Mouse (Mus musculus) limb, embryonic 13.5 days (tissue): ENCODE results near the gene Sh3bp5. TPM values are rescaled to one million over a fixed set of nuclear protein-coding genes. Genes with fewer than 3 reads are reported as not detected.
"Not testable (repeated sequence)": the region's sequence is repeated elsewhere in the genome, so short reads cannot be mapped to it uniquely, and the experiment has no call there.

Source experiments
- ATAC-seq: fragments of 200-750 bp; cut with Nextera tagmentation; 2 replicates; pipeline ENCODE4 v1.8.0; 2017; ENCODE audit warnings: low read depth, moderate number of reproducible peaks, moderate TSS enrichment; ENCODE audit not compliant: low FRiP score
- H3K27ac ChIP-seq: fragments of 300-500 bp; sonication (generic); 2 replicates; pipeline ENCODE4 v1.5.1; 2015; ENCODE audit warnings: inconsistent platforms, mild to moderate bottlenecking, moderate library complexity
- H3K27me3 ChIP-seq: fragments of 300-500 bp; sonication (generic); 2 replicates; pipeline ENCODE4 v1.6.1; 2015; ENCODE audit warnings: mild to moderate bottlenecking, inconsistent platforms
- H3K36me3 ChIP-seq: fragments of 300-500 bp; sonication (generic); 2 replicates; pipeline ENCODE4 v1.6.1; 2015; ENCODE audit warnings: inconsistent platforms, mild to moderate bottlenecking, moderate library complexity
- H3K4me1 ChIP-seq: fragments of 300-500 bp; sonication (generic); 2 replicates; pipeline ENCODE4 v1.6.1; 2015; ENCODE audit warnings: inconsistent platforms
- H3K4me2 ChIP-seq: fragments of 300-500 bp; sonication (generic); replicated peaks from 2 replicates; pipeline ENCODE4 v1.6.1; 2015; ENCODE audit warnings: inconsistent platforms, mild to moderate bottlenecking, moderate library complexity
- H3K4me3 ChIP-seq: fragments of 300-500 bp; sonication (generic); 2 replicates; pipeline ENCODE4 v1.5.1; 2015; ENCODE audit warnings: moderate library complexity, mild to moderate bottlenecking, inconsistent platforms
- H3K9ac ChIP-seq: fragments of 300-500 bp; sonication (generic); 2 replicates; pipeline ENCODE4 v1.6.1; 2015; ENCODE audit warnings: mild to moderate bottlenecking, inconsistent platforms
- H3K9me3 ChIP-seq: fragments of 300-500 bp; sonication (generic); 2 replicates; pipeline ENCODE4 v1.6.1; 2016; ENCODE audit warnings: inconsistent platforms
- WGBS: fragments of 180-500 bp; shearing (Covaris S2); methylation state at CpG from one replicate; pipeline ENCODE4 v1.1.7; 2015; 5-methylcytosine and 5-hydroxymethylcytosine counted together
- polyA plus RNA-seq: library from polyadenylated mRNA; unstranded; fragments of >200 nt; fragmentation: Nextera tagmentation; extraction: Ambion mirVana; gene quantifications from 2 replicates; pipeline ENCODE4 v1.2.1, GENCODE M21; 2015

The Sh3bp5 gene
- polyA plus RNA-seq, result 53.2 and 57.8 TPM in 2 replicates

DNA sequence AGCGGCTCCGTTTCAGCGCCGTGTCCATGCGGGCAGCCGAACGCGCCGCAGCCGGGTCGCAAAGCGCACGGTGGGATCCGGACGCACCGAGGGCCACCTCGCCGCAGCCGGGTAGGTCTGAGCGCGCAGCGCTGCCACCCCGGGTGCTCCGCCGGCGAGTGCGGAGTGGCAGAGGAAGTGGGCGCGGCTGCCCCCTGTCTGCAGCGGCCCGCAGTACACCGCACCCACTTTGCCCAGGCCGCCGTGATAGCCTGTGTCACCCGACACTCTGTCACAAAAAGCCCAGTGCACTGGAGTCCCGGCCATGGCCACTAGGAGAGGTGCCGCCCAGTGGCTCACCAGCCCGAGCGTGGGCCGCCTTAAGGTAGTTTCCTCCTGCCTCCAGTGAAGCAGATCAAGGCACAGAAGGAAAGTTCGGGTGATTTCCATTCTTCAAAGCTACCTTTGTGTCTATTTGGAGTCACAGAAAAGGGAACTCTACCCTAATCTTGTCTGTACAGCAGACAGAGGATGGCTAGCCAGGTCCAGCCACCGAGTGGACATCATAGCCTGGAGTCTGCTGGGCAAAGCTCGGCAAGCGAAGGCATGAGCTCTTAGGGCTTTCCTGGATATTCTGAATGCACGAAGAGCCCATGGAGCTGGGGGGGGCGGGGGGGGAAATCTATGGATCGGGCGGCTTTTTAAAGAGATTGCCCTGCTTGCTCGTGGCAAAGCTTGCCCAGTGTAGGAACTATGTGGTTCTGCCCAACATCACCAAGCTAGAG, at the start of gene Sh3bp5:
TSS of gene Sh3bp5 (minus strand) at position 149 of the 764 bp plus-strand sequence.
- WGBS, result 8% methylated on average over 47 of the region's 49 CpGs
- Histone ChIP-seq H3K27ac (peak within 1 kb of the TSS; percentile 74; the same call in 1 of the 2 replicates), H3K27me3 (no peaks in the 10 kb centered on the region), H3K9me3 (no peaks in the 10 kb centered on the region), H3K4me2 (peak within 1 kb of the TSS; percentile 92), H3K4me3 (peak within 1 kb of the TSS; percentile 70), H3K9ac (peak within 1 kb of the TSS; percentile 85), H3K36me3 (no peaks in the 10 kb centered on the region), H3K4me1 (peaks cover 45% of the 10 kb centered on the region)
- ATAC-seq, result peak; percentile 90

DNA sequence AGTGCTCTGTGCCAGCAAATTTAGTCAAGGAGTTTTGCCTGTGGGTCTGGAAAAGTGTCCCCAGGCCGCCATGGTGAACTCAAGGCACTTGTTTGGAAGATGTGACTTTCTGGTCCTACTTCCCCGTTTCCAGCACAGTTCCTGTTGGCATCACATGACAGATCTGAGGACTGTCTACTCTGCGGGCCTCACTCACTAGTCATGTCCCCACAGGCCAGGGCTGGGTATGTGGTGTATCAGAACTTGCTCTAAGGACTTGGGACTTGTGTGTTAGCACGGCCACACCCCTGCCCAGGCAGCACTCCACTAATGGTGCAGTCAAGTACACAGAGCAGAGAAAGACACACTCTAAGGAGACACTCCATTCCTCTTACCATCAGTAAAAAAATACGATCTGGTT, 46.5 kb upstream of the Sh3bp5 start:
- Histone ChIP-seq H3K27me3 (no peaks in the 10 kb centered on the region), H3K36me3 (peaks cover 95% of the 10 kb centered on the region), H3K9me3 (no peaks in the 10 kb centered on the region), H3K4me2 (no peak overlapping the region), H3K9ac (no peak overlapping the region), H3K27ac (no peak overlapping the region), H3K4me1 (no peaks in the 10 kb centered on the region), H3K4me3 (no peak overlapping the region)
- ATAC-seq, result no peak
- WGBS, result 89% methylated on average over 5 of the region's 5 CpGs

DNA sequence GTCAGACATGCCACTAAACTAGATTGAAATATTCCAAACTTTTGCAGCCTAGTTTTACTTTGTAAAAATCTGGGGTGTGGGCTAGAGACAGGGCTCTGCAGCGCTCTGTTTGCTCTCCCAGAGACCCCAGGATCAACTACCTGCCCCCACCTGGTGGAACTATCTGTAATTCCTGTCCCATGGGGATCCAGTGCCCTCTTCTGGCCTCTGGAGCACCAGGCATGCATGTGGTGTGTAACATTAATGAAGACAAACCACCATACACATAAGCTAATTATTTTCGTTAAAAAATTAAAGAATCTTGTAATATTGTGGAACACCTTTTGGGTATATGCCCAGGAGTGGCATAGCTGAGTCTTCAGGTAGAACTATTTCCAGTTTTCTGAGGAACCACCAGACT, 37.4 kb upstream of the Sh3bp5 start:
- 80% methylated on average over 2 of the region's 2 CpGs for WGBS
- Histone ChIP-seq H3K9ac (no peak overlapping the region), H3K27ac (no peak overlapping the region), H3K4me1 (no peaks in the 10 kb centered on the region), H3K27me3 (no peaks in the 10 kb centered on the region), H3K4me2 (no peak overlapping the region), H3K4me3 (no peak overlapping the region), H3K9me3 (no peaks in the 10 kb centered on the region), H3K36me3 (peaks cover 5% of the 10 kb centered on the region; the same call in 1 of the 2 replicates)
- ATAC-seq, result no peak

DNA sequence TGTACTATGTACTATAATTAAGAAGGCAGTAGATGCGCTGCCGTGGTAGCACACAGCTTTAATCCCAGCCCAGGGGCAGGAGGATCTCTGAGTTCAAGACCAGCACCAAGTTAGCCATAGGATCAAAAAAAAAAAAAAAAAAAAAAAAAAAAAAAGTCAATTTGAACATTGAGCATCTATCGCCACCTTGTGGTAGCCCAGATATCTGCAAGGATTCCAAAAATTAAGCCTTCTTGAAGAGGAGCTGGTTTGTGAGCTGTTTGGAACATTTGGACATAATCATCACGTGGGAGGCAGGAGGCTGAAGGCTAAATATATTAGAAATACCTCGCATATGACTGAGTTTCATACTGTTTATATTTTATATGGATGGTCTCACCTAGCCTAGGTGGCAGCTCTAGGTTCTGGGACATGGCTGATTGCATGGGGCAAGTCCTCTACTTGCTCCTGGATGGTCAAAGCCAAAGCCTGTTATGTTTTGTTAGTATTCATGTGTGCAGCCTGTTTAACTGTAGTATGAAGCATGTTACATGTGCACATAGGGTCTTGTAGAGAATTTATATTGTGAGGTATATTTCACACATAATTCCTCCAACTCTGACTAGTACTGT, 36.7 kb upstream of the Sh3bp5 start:
- no peaks in the 10 kb centered on the region for H3K27me3 ChIP-seq
- H3K4me1 ChIP-seq, result no peaks in the 10 kb centered on the region
- H3K27ac ChIP-seq, result no peak overlapping the region
- no peak overlapping the region for H3K4me2 ChIP-seq
- 4% methylated on average over 5 of the region's 5 CpGs for WGBS
- H3K9ac ChIP-seq, result no peak overlapping the region
- no peaks in the 10 kb centered on the region for H3K36me3 ChIP-seq
- H3K9me3 ChIP-seq, result no peaks in the 10 kb centered on the region
- ATAC-seq, result no peak
- no peak overlapping the region for H3K4me3 ChIP-seq

DNA sequence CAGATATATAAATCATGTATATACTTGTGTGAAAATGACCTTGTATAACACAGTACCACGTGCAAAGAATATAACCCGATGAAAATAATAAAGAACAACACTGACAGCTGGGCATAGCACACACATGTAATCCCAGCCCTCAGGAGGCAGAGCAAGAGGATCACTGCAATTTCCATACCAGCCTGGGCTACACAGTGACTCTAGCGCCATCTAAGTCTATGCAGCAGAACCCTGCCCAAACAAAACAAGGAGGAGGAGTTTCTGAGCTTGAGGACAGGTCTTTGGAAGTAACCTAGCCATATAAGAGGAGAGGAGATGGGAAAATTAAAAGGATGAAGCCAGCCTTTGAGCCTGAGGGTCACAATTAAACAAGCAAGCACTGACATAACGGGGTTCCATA, 33.8 kb upstream of the Sh3bp5 start:
- H3K36me3 ChIP-seq, result no peaks in the 10 kb centered on the region
- no peak overlapping the region for H3K9ac ChIP-seq
- H3K27ac ChIP-seq, result no peak overlapping the region
- ATAC-seq, result no peak
- H3K4me2 ChIP-seq, result no peak overlapping the region
- H3K4me1 ChIP-seq, result no peaks in the 10 kb centered on the region
- 56% methylated on average over 4 of the region's 4 CpGs for WGBS
- no peak overlapping the region for H3K4me3 ChIP-seq
- no peaks in the 10 kb centered on the region for H3K9me3 ChIP-seq
- no peaks in the 10 kb centered on the region for H3K27me3 ChIP-seq

DNA sequence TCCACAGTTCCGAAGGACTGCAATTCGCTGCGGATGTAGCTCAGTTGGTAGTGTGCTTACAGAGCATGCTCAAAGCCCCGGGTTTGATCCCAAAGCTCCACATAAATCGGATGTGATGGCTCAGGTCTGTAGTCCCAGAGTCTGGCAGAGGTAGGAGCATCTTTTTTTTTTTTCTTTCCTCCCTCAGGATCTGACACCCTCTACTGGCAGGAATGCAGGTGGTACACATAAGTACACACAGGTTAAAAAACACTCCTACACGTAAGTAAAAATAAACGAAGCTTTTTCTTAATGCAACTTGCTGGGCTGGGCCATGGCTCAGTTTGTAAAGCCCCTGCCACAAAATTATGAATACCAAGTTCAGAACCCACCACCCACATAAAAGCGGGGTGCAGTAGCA, 28.3 kb upstream of the Sh3bp5 start:
- H3K27me3 ChIP-seq, result no peaks in the 10 kb centered on the region
- WGBS, result 56% methylated on average over 8 of the region's 8 CpGs

DNA sequence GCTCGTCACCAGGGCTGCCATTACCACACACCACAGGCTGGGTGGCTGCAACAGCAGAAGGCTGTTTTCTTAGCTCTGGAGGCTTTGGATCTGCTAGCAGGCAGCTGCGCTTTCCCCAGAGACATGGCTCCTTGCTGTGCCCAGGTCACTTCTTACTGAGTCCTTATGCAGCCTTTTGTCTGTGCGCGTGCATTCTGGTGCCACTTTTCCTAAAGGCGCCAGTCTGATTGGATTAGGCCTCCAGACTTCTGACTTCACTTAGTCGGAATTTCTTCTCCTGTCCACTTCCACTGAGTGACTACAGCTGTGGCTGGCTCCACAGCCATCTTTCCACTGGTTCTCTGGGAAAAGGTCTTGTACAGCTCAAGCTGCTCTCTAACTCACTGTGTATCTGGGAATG, 27.0 kb upstream of the Sh3bp5 start:
- Histone ChIP-seq H3K36me3 (no peaks in the 10 kb centered on the region), H3K4me3 (no peak overlapping the region), H3K4me1 (peaks cover 18% of the 10 kb centered on the region), H3K9me3 (no peaks in the 10 kb centered on the region), H3K27me3 (no peaks in the 10 kb centered on the region), H3K4me2 (no peak overlapping the region), H3K9ac (no peak overlapping the region), H3K27ac (peak overlapping the region; percentile 63; the same call in 1 of the 2 replicates)
- 59% methylated on average over 6 of the region's 6 CpGs for WGBS
- no peak for ATAC-seq

More for the DNA sequence above, 28.3 kb upstream of the Sh3bp5 start:
- H3K4me3 ChIP-seq, result no peak overlapping the region
- no peak overlapping the region for H3K9ac ChIP-seq
- no peak overlapping the region for H3K4me2 ChIP-seq
- no peaks in the 10 kb centered on the region for H3K36me3 ChIP-seq
- H3K4me1 ChIP-seq, result peaks cover 8% of the 10 kb centered on the region
- ATAC-seq, result no peak
- H3K9me3 ChIP-seq, result no peaks in the 10 kb centered on the region
- H3K27ac ChIP-seq, result no peak overlapping the region

DNA sequence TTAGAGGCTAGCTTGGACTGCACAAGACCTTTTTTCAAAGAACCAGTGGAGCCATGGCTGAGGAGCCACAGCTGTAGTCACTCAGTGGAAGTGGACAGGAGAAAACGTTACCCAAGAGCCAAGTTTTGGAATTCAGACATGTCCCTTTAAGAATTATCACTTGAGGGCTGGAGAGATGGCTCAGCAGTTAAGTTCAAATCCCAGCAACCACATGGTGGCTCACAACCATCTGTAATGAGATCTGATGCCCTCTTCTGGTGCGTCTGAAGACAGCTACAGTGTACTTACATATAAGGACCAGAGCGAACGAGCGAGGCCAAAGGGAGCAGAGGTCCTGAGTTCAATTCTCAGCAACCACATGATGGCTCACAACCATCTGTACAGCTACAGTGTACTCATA, 26.3 kb upstream of the Sh3bp5 start:
- not testable (repeated sequence) for ATAC-seq, H3K4me3 ChIP-seq, H3K9ac ChIP-seq, H3K9me3 ChIP-seq, H3K27ac ChIP-seq, H3K4me2 ChIP-seq, H3K27me3 ChIP-seq, H3K36me3 ChIP-seq
- H3K4me1 ChIP-seq, result peaks cover 24% of the 10 kb centered on the region
- WGBS, result 70% methylated on average over 5 of the region's 5 CpGs

DNA sequence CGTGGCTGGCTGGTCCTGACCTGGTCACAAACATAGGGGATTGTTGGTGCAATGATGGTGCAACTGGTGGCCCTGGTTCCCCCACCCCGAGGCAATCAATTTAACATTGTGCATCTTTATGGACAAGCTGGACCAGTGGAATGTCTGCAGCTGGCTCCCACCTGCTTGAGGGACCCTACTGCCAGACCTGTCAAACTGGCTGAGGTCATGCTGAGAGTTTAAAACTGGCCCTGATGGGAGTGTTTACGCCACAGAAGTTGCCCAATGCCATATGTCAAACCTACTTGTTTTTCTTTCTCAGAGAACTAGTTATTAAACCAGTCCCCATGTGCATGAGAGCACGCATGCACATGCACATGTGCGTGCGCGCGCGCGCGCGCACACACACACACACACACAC, 22.1 kb upstream of the Sh3bp5 start:
- Histone ChIP-seq H3K27ac (peak overlapping the region; percentile 15; the same call in 1 of the 2 replicates), H3K4me1 (peaks cover 20% of the 10 kb centered on the region), H3K4me2 (no peak overlapping the region), H3K4me3 (no peak overlapping the region), H3K36me3 (no peaks in the 10 kb centered on the region), H3K9me3 (no peaks in the 10 kb centered on the region), H3K9ac (no peak overlapping the region), H3K27me3 (no peaks in the 10 kb centered on the region)
- peak; percentile 46; the same call in 1 of the 2 replicates for ATAC-seq
- WGBS, result 58% methylated on average over 12 of the region's 12 CpGs

DNA sequence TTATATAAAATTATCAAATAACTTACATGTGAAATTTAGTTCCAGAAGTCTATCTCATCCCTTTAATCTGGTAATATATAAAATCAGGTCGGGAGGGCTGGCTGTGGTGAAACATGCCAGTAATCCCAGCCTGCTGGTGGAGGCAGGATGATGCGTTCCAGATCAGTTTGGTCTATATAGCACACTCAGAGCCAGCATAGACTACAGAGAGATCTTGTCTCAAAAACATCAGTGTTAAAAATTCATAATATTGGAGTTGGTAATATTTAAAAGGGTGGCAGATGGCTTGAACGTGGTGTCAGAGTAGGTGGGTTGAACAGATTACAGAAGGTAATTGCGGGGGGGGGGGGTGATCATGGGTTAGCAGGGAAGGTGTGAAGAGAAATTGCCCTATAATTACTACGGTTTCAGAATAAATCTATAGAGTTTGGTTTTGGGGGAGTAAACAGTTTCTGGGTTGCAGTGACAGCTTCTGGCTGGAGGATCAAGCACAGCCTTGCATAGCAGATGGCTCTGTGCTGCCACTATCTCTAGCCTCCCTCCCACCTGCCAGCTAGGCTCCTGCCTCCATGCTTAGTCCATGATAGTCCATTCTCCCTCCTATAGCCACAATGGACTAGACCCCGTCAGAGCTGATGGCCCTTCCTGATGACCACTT, 20.3 kb upstream of the Sh3bp5 start:
- H3K27me3 ChIP-seq, result no peaks in the 10 kb centered on the region
- no peak overlapping the region for H3K9ac ChIP-seq
- no peaks in the 10 kb centered on the region for H3K9me3 ChIP-seq
- no peak overlapping the region for H3K27ac ChIP-seq
- 82% methylated on average over 6 of the region's 6 CpGs for WGBS
- H3K4me1 ChIP-seq, result peaks cover 15% of the 10 kb centered on the region
- no peaks in the 10 kb centered on the region for H3K36me3 ChIP-seq
- no peak overlapping the region for H3K4me3 ChIP-seq
- ATAC-seq, result no peak
- H3K4me2 ChIP-seq, result no peak overlapping the region

DNA sequence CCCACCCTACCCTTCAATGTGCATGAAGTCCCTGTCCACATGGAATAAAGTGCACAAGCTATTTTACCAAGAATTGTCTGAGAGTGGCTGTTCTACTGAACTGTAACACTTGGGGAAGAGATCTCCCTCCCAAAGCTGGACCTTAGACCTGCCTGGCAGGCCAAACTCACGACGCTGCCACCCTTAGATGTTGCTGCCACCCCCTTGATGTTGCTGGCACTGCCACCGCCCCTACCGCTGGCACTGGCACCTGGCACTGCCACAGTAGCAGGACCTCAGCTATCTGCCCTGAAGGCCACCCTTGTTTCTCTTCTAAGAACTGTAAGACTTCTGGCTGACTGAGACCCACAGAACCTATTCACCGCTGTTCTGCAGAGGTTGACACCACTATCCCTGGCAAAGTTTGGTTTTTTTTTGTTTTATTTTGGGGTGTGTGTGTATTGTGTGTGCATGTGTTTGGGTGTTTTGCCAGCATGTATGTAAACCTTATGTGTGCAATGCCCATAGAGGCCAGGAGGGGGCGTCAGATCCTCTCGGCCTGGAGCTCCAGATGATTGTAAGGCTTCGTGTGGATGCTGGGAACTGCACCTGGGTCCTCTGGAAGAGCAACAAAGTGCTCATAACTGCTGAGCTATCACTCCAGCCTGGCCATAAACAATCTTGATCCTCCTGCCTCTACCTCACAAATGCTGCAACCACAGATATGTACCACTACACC, 19.1 kb upstream of the Sh3bp5 start:
- Histone ChIP-seq H3K4me2 (no peak overlapping the region), H3K9ac (no peak overlapping the region), H3K9me3 (no peaks in the 10 kb centered on the region), H3K36me3 (no peaks in the 10 kb centered on the region), H3K4me3 (no peak overlapping the region), H3K4me1 (peaks cover 15% of the 10 kb centered on the region), H3K27ac (no peak overlapping the region), H3K27me3 (no peaks in the 10 kb centered on the region)
- WGBS, result 87% methylated on average over 8 of the region's 8 CpGs
- ATAC-seq, result no peak

DNA sequence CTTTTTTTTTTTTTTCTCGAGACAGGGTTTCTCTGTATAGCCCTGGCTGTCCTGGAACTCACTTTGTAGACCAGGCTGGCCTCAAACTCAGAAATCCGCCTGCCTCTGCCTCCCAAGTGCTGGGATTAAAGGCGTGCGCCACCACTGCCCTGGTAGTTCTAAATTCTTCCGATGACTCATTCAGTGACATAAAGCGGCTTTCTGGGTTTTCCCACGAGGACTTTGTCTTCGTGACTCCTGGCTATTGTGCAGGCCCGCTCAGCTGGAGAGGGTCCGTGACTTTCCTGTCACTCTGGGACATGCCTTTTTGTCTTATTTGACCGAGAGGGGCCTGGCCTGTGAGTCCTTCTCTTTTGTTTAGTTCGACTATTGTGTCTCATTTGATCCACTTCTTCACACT, 18.1 kb upstream of the Sh3bp5 start:
- H3K4me1 ChIP-seq, result peaks cover 20% of the 10 kb centered on the region
- WGBS, result 84% methylated on average over 12 of the region's 12 CpGs
- H3K9me3 ChIP-seq, H3K4me2 ChIP-seq, H3K27me3 ChIP-seq, H3K36me3 ChIP-seq, H3K4me3 ChIP-seq, H3K9ac ChIP-seq, ATAC-seq, H3K27ac ChIP-seq: not testable (repeated sequence)
